In genomic region chr6:88084278-88085151, GRCm38 (mm10) we compare ENCODE assay signal across 7 mouse cellular contexts. TPM values are rescaled to one million over a fixed set of nuclear protein-coding genes. Genes with fewer than 3 reads are reported as not detected.
DNase-seq lines count a peak whose midpoint lies in the region; ATAC-seq lines count a peak whose summit lies in the region.

Gene Rpn1 (plus strand): TSS chr6:88084482.

- peak; percentile 97 for ATAC-seq in intestine, embryonic 16.5 days
- peak; percentile 96 for ATAC-seq in midbrain, embryonic 11.5 days (ENCODE audit: low FRiP score)

- peak within 1 kb of the TSS; percentile 99 for H3K4me3 ChIP-seq in intestine, embryonic 16.5 days (ENCODE audit: low read length)
- H3K4me3 ChIP-seq in midbrain, embryonic 11.5 days (ENCODE audit: low read depth, low read length), result peak within 1 kb of the TSS; percentile 88

- H3K9ac ChIP-seq in intestine, embryonic 16.5 days (ENCODE audit: low read depth, low read length), result peak within 1 kb of the TSS; percentile 93
- H3K9ac ChIP-seq in midbrain, embryonic 11.5 days (ENCODE audit: low read length), result peak within 1 kb of the TSS; percentile 95

- intact Hi-C loops in left cerebral cortex, postnatal 36 days (cut with DNase I), result no loop called here

- DNase-seq in adrenal gland, adult 2 months, result peak; percentile 99
- DNase-seq in embryo, embryonic 11.5 days (ENCODE audit: low read depth, low spot score), result peak; percentile 92
- peak; percentile 98 to 99 for DNase-seq in gastrocnemius, postnatal 4 days (ENCODE audit: low spot score in 2 of 2)
- DNase-seq in left cerebral cortex, postnatal 36 days (ENCODE audit: low spot score in 2 of 2), result peak; percentile 95 to 96
- peak; percentile 99 for DNase-seq in midbrain, embryonic 11.5 days (ENCODE audit: low spot score, missing footprints)
- DNase-seq in skeletal muscle tissue, adult 2 months (ENCODE audit: low read depth, low spot score), result peak; percentile 90

- no peaks in the 10 kb centered on the region for H3K36me3 ChIP-seq in intestine, embryonic 16.5 days (ENCODE audit: control insufficient read depth, insufficient read depth, low read length)
- no peaks in the 10 kb centered on the region for H3K36me3 ChIP-seq in midbrain, embryonic 11.5 days (ENCODE audit: control insufficient read depth, insufficient read depth, low read length)

- under 1% methylated on average over 71 of the region's 71 CpGs for WGBS in intestine, embryonic 16.5 days
- under 1% methylated on average over 71 of the region's 71 CpGs for WGBS in midbrain, embryonic 11.5 days

- H3K4me2 ChIP-seq in intestine, embryonic 16.5 days (ENCODE audit: low read depth, low read length), result peak within 1 kb of the TSS; percentile 58
- peak within 1 kb of the TSS; percentile 54 for H3K4me2 ChIP-seq in midbrain, embryonic 11.5 days

- peak within 1 kb of the TSS; percentile 82 for H3K27ac ChIP-seq in intestine, embryonic 16.5 days (ENCODE audit: low read length)
- no peak within 1 kb of the TSS for H3K27ac ChIP-seq in midbrain, embryonic 11.5 days (ENCODE audit: low read depth, low read length)

- H3K4me1 ChIP-seq in intestine, embryonic 16.5 days (ENCODE audit: control insufficient read depth, insufficient read depth, low read length), result peaks cover 18% of the 10 kb centered on the region
- H3K4me1 ChIP-seq in midbrain, embryonic 11.5 days (ENCODE audit: control insufficient read depth, insufficient read depth, low read length), result peaks cover 13% of the 10 kb centered on the region

- no peaks in the 10 kb centered on the region for H3K27me3 ChIP-seq in intestine, embryonic 16.5 days (replicated peaks; ENCODE audit: control insufficient read depth, insufficient read depth, low read length)
- H3K27me3 ChIP-seq in midbrain, embryonic 11.5 days (ENCODE audit: control insufficient read depth, insufficient read depth, low read length), result no peaks in the 10 kb centered on the region

- no peaks in the 10 kb centered on the region for H3K9me3 ChIP-seq in intestine, embryonic 16.5 days (ENCODE audit: control insufficient read depth, low read length)
- no peaks in the 10 kb centered on the region for H3K9me3 ChIP-seq in midbrain, embryonic 11.5 days (ENCODE audit: control insufficient read depth, low read length)

RNA-seq across cellular contexts. Expression of gene Rpn1, which starts in this region (rescaled TPM):
- 100 to 1,000 TPM; 287 to 305 TPM for total RNA-seq in adrenal gland, adult 2 months (2021)
- 117 and 146 TPM in 2 replicates for polyA plus RNA-seq in adrenal gland, adult 2 months (2012; rRNA removed)
- 100 to 1,000 TPM; 101 to 110 TPM for total RNA-seq in gastrocnemius, postnatal 4 days (2021)
- 453 and 462 TPM in 2 replicates for polyA plus RNA-seq in intestine, embryonic 16.5 days (2015; fragmentation: Nextera tagmentation; extraction: Ambion mirVana)
- total RNA-seq in left cerebral cortex, postnatal 36 days (2021), result 100 to 1,000 TPM; 165 to 167 TPM
- polyA plus RNA-seq in midbrain, embryonic 11.5 days (2014; fragmentation: Nextera tagmentation; extraction: Ambion mirVana), result 267 and 272 TPM in 2 replicates
